Mouse (Mus musculus): ENCODE results near the gene Gm20854.
"Not testable (repeated sequence)": the region's sequence is repeated elsewhere in the genome, so short reads cannot be mapped to it uniquely, and the experiment has no call there.

DNA sequence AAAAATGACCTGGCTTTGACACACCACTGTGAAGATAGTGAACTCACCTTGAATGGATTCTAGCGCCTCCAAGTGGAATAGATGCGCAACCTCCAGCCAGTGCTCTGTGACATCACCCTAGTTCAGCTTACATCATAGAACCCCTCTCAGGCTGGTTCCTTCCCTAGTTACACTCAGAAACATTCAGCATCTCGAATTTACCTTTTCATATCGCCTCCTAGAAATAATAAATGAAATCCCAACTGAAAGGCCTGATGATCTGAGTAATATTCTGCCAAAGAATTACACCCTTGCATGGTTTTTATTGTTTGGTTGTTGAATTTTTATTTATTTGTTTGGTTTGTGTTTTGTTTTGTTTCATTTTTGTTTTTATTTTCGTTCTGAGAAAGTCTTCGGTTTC, at the start of gene Gm20854:
- not testable (repeated sequence) for TF ChIP-seq CTCF, EP300 (IDR thresholded peaks at IDR 0.05)

Data from lung, postnatal 0 days (tissue).